Mouse (Mus musculus) hindbrain, embryonic 14.5 days (tissue): Measurements from ENCODE around the gene Vav3. TPM values are rescaled to one million over a fixed set of nuclear protein-coding genes. Genes with fewer than 3 reads are reported as not detected.

Source experiments
- ATAC-seq: fragments of 200-750 bp; cut with Nextera tagmentation; 2 replicates; pipeline ENCODE4 v1.8.0; 2017; ENCODE audit warnings: moderate number of reproducible peaks, mild to moderate bottlenecking, moderate TSS enrichment, moderate library complexity; ENCODE audit not compliant: low FRiP score
- DNase-seq: peaks from one replicate; pipeline ENCODE4 v3.0.0-alpha.2; 2015; ENCODE audit warnings: low spot score
- H3K27ac ChIP-seq: fragments of 300-500 bp; sonication (generic); 2 replicates; pipeline ENCODE4 v1.5.1; 2014; ENCODE audit warnings: mild to moderate bottlenecking, moderate library complexity
- H3K27me3 ChIP-seq: fragments of 300-500 bp; sonication (generic); 2 replicates; pipeline ENCODE4 v1.6.1; 2014; ENCODE audit warnings: mild to moderate bottlenecking, low read length, mixed read lengths; ENCODE audit not compliant: control insufficient read depth, insufficient read depth
- H3K36me3 ChIP-seq: fragments of 300-500 bp; sonication (generic); replicated peaks from 2 replicates; pipeline ENCODE4 v1.6.1; 2014; ENCODE audit not compliant: control insufficient read depth, insufficient read depth
- H3K4me1 ChIP-seq: fragments of 300-500 bp; sonication (generic); replicated peaks from 2 replicates; pipeline ENCODE4 v1.6.1; 2014; ENCODE audit warnings: antibody characterized with exemption, low read length, mixed read lengths; ENCODE audit not compliant: control insufficient read depth, insufficient read depth
- H3K4me2 ChIP-seq: fragments of 300-500 bp; sonication (generic); replicated peaks from 2 replicates; pipeline ENCODE4 v1.6.1; 2014; ENCODE audit warnings: mild to moderate bottlenecking, moderate library complexity
- H3K4me3 ChIP-seq: fragments of 300-500 bp; sonication (generic); replicated peaks from 2 replicates; pipeline ENCODE4 v1.5.1; 2014; ENCODE audit warnings: mild to moderate bottlenecking, low read length
- H3K9ac ChIP-seq: fragments of 300-500 bp; sonication (generic); 2 replicates; pipeline ENCODE4 v1.6.1; 2014
- H3K9me3 ChIP-seq: fragments of 300-500 bp; sonication (generic); 2 replicates; pipeline ENCODE4 v1.6.1; 2016; ENCODE audit warnings: low read length; ENCODE audit not compliant: control insufficient read depth
- WGBS: fragments of 180-500 bp; shearing (Covaris S2); extraction: QIAGEN DNeasy Blood & Tissue Kit; methylation state at CpG from one replicate; pipeline ENCODE4 v1.1.7; 2014; 5-methylcytosine and 5-hydroxymethylcytosine counted together
- polyA plus RNA-seq: library from polyadenylated mRNA; unstranded; fragments of >200 nt; fragmentation: Nextera tagmentation; extraction: Ambion mirVana; gene quantifications from 2 replicates; pipeline ENCODE4 v1.2.1, GENCODE M21; 2014

The Vav3 gene
- polyA plus RNA-seq, result 15.5 and 18.8 TPM in 2 replicates

GRCm38 (mm10) chr3:109340274-109341070 is at the start of gene Vav3:
Gene Vav3 (plus strand): TSS chr3:109340653.
- peak within 1 kb of the TSS; percentile 93 for H3K27ac ChIP-seq
- peak within 1 kb of the TSS; percentile 87 for H3K4me3 ChIP-seq
- peak within 1 kb of the TSS; percentile 91 for H3K4me2 ChIP-seq
- H3K27me3 ChIP-seq, result no peaks in the 10 kb centered on the region
- no peaks in the 10 kb centered on the region for H3K36me3 ChIP-seq
- DNase-seq (peak; percentile 61), ATAC-seq (peak; percentile 91)
- H3K9me3 ChIP-seq, result no peaks in the 10 kb centered on the region
- H3K4me1 ChIP-seq, result peaks cover 24% of the 10 kb centered on the region; the same call in 1 of the 2 replicates
- WGBS, result under 1% methylated on average over 89 of the region's 92 CpGs
- H3K9ac ChIP-seq, result peak within 1 kb of the TSS; percentile 87

- peak; percentile 75; the same call in 1 of the 2 replicates for ATAC-seq
- DNase-seq, result no peak
- H3K4me1 ChIP-seq, result peaks cover 5% of the 10 kb centered on the region; the same call in 1 of the 2 replicates
- H3K36me3 ChIP-seq, result no peaks in the 10 kb centered on the region
- WGBS, result 38% methylated on average over 6 of the region's 6 CpGs
- no peak overlapping the region for H3K27ac ChIP-seq
- H3K9me3 ChIP-seq, result no peaks in the 10 kb centered on the region
- no peak overlapping the region for H3K4me2 ChIP-seq
- H3K9ac ChIP-seq, result no peak overlapping the region
- H3K27me3 ChIP-seq, result no peaks in the 10 kb centered on the region
- no peak overlapping the region for H3K4me3 ChIP-seq
These were observed 41.6 kb upstream of the Vav3 start for GRCm38 (mm10) chr3:109298857-109299256.

GRCm38 (mm10) chr3:109299303-109300074 is 41.0 kb upstream of the Vav3 start:
- Histone ChIP-seq H3K4me2 (no peak overlapping the region), H3K9ac (no peak overlapping the region), H3K4me1 (peaks cover 5% of the 10 kb centered on the region; the same call in 1 of the 2 replicates), H3K4me3 (no peak overlapping the region), H3K27ac (no peak overlapping the region), H3K36me3 (no peaks in the 10 kb centered on the region), H3K9me3 (no peaks in the 10 kb centered on the region), H3K27me3 (no peaks in the 10 kb centered on the region)
- ATAC-seq (peak; percentile 59; the same call in 1 of the 2 replicates), DNase-seq (no peak)
- WGBS, result 51% methylated on average over 4 of the region's 4 CpGs

- Histone ChIP-seq H3K27me3 (no peaks in the 10 kb centered on the region), H3K4me1 (peaks cover 5% of the 10 kb centered on the region; the same call in 1 of the 2 replicates), H3K36me3 (no peaks in the 10 kb centered on the region), H3K9ac (no peak overlapping the region), H3K4me2 (no peak overlapping the region), H3K27ac (no peak overlapping the region), H3K4me3 (no peak overlapping the region), H3K9me3 (no peaks in the 10 kb centered on the region)
- no peak for ATAC-seq
- DNase-seq, result no peak
- WGBS, result 66% methylated on average over 2 of the region's 2 CpGs
These were observed 38.4 kb upstream of the Vav3 start for GRCm38 (mm10) chr3:109302059-109302458.

DNA sequence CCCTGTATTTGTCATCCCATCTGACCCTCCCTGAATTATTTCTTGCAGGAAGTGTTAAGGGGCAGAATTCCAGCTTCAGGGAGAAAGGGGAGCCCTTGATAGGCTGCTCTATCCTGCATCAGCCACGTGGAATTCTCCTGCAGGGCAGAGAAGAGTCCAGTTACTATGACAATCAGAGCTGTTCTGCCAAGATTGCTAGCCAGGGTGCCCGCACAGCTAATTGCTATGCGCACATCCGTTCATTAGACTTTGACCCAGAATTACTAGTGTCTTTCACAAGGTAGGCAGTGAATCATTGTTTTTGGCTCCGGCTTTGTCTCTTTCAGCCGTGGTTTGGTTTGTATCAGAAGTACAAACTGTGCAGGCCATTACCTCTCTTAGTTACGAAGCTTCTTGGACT is 33.0 kb upstream of the Vav3 start:
- no peaks in the 10 kb centered on the region for H3K9me3 ChIP-seq
- WGBS, result 38% methylated on average over 7 of the region's 7 CpGs
- H3K36me3 ChIP-seq, result no peaks in the 10 kb centered on the region
- ATAC-seq (peak; percentile 78; the same call in 1 of the 2 replicates), DNase-seq (peak; percentile 58)
- H3K27me3 ChIP-seq, result no peaks in the 10 kb centered on the region
- no peak overlapping the region for H3K9ac ChIP-seq
- H3K4me2 ChIP-seq, result no peak overlapping the region
- H3K27ac ChIP-seq, result no peak overlapping the region
- H3K4me1 ChIP-seq, result no peaks in the 10 kb centered on the region
- no peak overlapping the region for H3K4me3 ChIP-seq

DNA sequence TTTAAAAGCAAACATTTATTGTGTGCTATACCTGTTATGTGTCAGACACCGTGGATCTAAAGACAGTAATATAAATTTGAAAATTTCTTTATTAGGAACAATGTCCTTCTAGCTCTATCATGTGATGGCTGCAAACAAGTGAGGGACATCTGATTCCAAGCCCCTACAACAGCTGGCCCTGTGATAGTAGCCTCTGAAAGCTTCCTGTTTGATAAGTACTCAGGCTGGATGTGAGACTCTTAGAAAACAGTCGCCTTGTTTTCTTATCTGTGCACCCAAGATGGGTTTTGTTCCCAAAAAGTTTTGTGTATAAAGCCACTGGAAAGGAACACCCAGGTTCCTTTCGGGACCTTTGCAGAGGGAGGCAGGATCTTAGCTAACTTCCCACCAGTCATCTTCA is 32.0 kb upstream of the Vav3 start:
- no peak overlapping the region for H3K4me3 ChIP-seq
- DNase-seq, result no peak
- no peak overlapping the region for H3K27ac ChIP-seq
- H3K9me3 ChIP-seq, result no peaks in the 10 kb centered on the region
- H3K27me3 ChIP-seq, result no peaks in the 10 kb centered on the region
- H3K36me3 ChIP-seq, result no peaks in the 10 kb centered on the region
- no peak overlapping the region for H3K4me2 ChIP-seq
- WGBS, result 84% methylated on average over 3 of the region's 3 CpGs
- H3K4me1 ChIP-seq, result no peaks in the 10 kb centered on the region
- ATAC-seq, result no peak
- no peak overlapping the region for H3K9ac ChIP-seq

DNA sequence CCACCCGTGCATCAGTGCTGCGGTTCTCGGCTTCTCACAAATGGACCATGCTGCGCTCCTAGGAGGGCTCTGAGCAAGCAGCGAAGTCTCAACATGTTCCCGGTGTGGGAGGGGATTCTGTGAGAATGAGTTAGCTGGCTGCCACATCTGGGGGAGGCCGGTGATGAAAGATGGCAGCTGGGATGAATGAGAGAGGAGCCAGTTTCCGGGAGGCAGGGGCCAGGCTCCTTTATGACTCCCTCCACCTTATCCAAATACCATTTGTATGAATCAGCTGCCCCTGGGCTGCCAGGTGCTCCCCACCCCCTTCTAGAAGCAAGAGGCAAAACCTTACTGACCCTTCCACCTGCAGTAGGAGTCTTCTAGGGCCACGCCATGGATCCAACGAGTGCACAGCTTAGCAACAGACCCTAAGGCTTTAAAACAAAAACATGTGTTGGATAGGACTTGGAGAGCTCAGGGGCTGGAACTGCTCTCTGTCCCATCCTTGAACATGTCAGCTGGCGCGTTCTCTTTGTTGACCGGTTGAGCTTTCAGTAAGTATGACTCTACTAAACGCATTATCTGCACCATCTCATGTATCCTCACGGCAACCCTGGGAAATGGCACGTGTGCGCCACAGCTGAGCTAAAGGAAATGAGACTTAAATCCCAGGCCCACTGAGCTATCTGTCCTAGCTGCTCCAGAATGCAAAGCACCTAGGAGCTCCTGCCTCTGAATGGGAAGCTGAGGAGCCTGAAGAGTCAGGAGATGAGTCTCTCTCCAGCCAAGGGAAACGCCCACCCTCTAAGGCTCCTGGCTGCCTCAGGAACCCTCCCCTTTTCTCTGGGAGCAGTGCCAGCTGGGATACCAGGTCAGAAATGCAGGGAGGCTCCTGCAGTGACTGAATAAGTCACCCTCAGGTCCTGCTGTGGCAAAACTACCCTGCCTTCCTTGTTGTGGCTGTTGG is 30.9 kb upstream of the Vav3 start:
- Histone ChIP-seq H3K36me3 (no peaks in the 10 kb centered on the region), H3K4me2 (no peak overlapping the region), H3K9ac (no peak overlapping the region), H3K27ac (no peak overlapping the region), H3K4me3 (no peak overlapping the region), H3K9me3 (no peaks in the 10 kb centered on the region), H3K4me1 (no peaks in the 10 kb centered on the region), H3K27me3 (no peaks in the 10 kb centered on the region)
- ATAC-seq (no peak; the same call in 1 of the 2 replicates), DNase-seq (no peak)
- WGBS, result 85% methylated on average over 18 of the region's 18 CpGs

DNA sequence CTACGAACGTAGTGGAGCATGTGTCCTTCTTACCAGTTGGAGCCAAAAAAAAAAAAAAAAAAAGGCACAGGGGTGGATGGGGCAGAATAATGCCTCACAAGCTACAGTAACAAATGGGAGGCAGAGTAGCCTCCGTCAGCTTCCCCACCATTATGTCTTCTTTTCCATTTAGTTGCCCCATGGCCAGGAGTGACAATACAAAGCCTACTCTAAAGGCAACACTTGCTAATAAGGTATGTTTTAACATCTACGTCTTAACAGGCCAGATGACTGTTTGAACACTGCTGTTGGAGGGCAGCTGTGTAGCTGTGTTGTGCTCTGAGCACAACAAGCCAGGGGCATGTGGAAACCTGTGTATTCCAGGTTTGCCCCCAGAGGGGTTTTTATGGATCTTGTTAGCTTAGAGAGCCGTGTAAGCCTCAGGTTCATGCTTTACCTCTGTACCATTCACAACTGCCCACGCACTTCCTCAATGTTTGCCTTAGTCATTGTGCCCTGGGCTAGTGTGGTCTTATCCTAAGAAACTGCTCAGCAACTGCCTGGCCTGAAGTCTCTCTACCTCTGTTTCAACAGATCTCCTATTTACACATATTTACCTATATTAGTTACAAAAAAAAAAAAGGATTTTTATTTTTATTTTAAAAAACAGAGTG is 29.2 kb upstream of the Vav3 start:
- no peak overlapping the region for H3K4me3 ChIP-seq
- no peak overlapping the region for H3K4me2 ChIP-seq
- H3K9ac ChIP-seq, result no peak overlapping the region
- no peak overlapping the region for H3K27ac ChIP-seq
- H3K36me3 ChIP-seq, result no peaks in the 10 kb centered on the region
- no peaks in the 10 kb centered on the region for H3K9me3 ChIP-seq
- H3K27me3 ChIP-seq, result no peaks in the 10 kb centered on the region
- 89% methylated on average over 6 of the region's 6 CpGs for WGBS
- ATAC-seq, result no peak
- H3K4me1 ChIP-seq, result no peaks in the 10 kb centered on the region
- no peak for DNase-seq
